Mouse (Mus musculus) limb, embryonic 12.5 days (tissue): ENCODE measurements at regions not wholly inside any gene's neighbourhood (a gene's known extent, or its start where the extent isn't known, plus 50 kb on each side); places are given as distances from the start of the nearest gene placed in this dataset.

Experiments used
- ATAC-seq: fragments of 200-750 bp; cut with Nextera tagmentation; 2 replicates; pipeline ENCODE4 v1.8.0; 2017; ENCODE audit warnings: low read depth, moderate TSS enrichment; ENCODE audit not compliant: insufficient number of reproducible peaks, insufficient read depth, low FRiP score, low TSS enrichment
- H3K27ac ChIP-seq: fragments of 300-500 bp; sonication (generic); 2 replicates; pipeline ENCODE4 v1.5.1; 2016; ENCODE audit warnings: mild to moderate bottlenecking, moderate library complexity
- H3K27me3 ChIP-seq: fragments of 300-500 bp; sonication (generic); 2 replicates; pipeline ENCODE4 v1.6.1; 2016; ENCODE audit warnings: mild to moderate bottlenecking, moderate library complexity
- H3K36me3 ChIP-seq: fragments of 300-500 bp; sonication (generic); 2 replicates; pipeline ENCODE4 v1.6.1; 2016; ENCODE audit warnings: mild to moderate bottlenecking, moderate library complexity
- H3K4me1 ChIP-seq: fragments of 300-500 bp; sonication (generic); replicated peaks from 2 replicates; pipeline ENCODE4 v1.6.1; 2016
- H3K4me2 ChIP-seq: fragments of 300-500 bp; sonication (generic); 2 replicates; pipeline ENCODE4 v1.6.1; 2016; ENCODE audit warnings: mild to moderate bottlenecking, moderate library complexity
- H3K4me3 ChIP-seq: fragments of 300-500 bp; sonication (generic); replicated peaks from 2 replicates; pipeline ENCODE4 v1.5.1; 2016; ENCODE audit warnings: mild to moderate bottlenecking
- H3K9ac ChIP-seq: fragments of 300-500 bp; sonication (generic); replicated peaks from 2 replicates; pipeline ENCODE4 v1.6.1; 2016; ENCODE audit warnings: mild to moderate bottlenecking, moderate library complexity
- H3K9me3 ChIP-seq: fragments of 300-500 bp; sonication (generic); 2 replicates; pipeline ENCODE4 v1.6.1; 2016; ENCODE audit warnings: mild to moderate bottlenecking, moderate library complexity
- WGBS: fragments of 180-500 bp; shearing (Covaris S2); methylation state at CpG from one replicate; pipeline ENCODE4 v1.1.7; 2016; 5-methylcytosine and 5-hydroxymethylcytosine counted together

- H3K36me3 ChIP-seq, result no peaks in the 10 kb centered on the region
- no peak overlapping the region for H3K4me2 ChIP-seq
- ATAC-seq, result no peak
- no peak overlapping the region for H3K27ac ChIP-seq
- no peaks in the 10 kb centered on the region for H3K27me3 ChIP-seq
- H3K4me3 ChIP-seq, result no peak overlapping the region
- H3K4me1 ChIP-seq, result peaks cover 20% of the 10 kb centered on the region
- 82% methylated on average over 3 of the region's 3 CpGs for WGBS
- no peak overlapping the region for H3K9ac ChIP-seq
- no peaks in the 10 kb centered on the region for H3K9me3 ChIP-seq
These were observed 87.2 kb downstream of the Cxcl12 start for GRCm38 (mm10) chr6:117255399-117256098.

GRCm38 (mm10) chr6:117256099-117256471 is 87.8 kb downstream of the Cxcl12 start:
- Histone ChIP-seq H3K9ac (no peak overlapping the region), H3K27me3 (no peaks in the 10 kb centered on the region), H3K4me2 (no peak overlapping the region), H3K4me1 (peaks cover 15% of the 10 kb centered on the region), H3K27ac (no peak overlapping the region), H3K9me3 (no peaks in the 10 kb centered on the region), H3K4me3 (no peak overlapping the region), H3K36me3 (no peaks in the 10 kb centered on the region)
- 88% methylated on average over 2 of the region's 2 CpGs for WGBS
- ATAC-seq, result no peak

- peaks cover 11% of the 10 kb centered on the region; the same call in 1 of the 2 replicates for H3K4me1 ChIP-seq
- H3K4me2 ChIP-seq, result no peak overlapping the region
- 86% methylated on average over 4 of the region's 4 CpGs for WGBS
- no peak for ATAC-seq
- no peak overlapping the region for H3K27ac ChIP-seq
- no peak overlapping the region for H3K9ac ChIP-seq
- H3K36me3 ChIP-seq, result no peaks in the 10 kb centered on the region
- H3K9me3 ChIP-seq, result no peaks in the 10 kb centered on the region
- no peaks in the 10 kb centered on the region for H3K27me3 ChIP-seq
- H3K4me3 ChIP-seq, result no peak overlapping the region
These were observed 89.3 kb downstream of the Cxcl12 start for GRCm38 (mm10) chr6:117257591-117257990.

GRCm38 (mm10) chr6:117267906-117268305 is 99.6 kb downstream of the Cxcl12 start:
- no peak overlapping the region for H3K4me3 ChIP-seq
- H3K9ac ChIP-seq, result no peak overlapping the region
- H3K4me1 ChIP-seq, result peaks cover 20% of the 10 kb centered on the region
- no peak overlapping the region for H3K4me2 ChIP-seq
- WGBS, result 65% methylated on average over 1 of the region's 1 CpGs
- no peak for ATAC-seq
- H3K27me3 ChIP-seq, result peaks cover 2% of the 10 kb centered on the region; the same call in 1 of the 2 replicates
- H3K9me3 ChIP-seq, result no peaks in the 10 kb centered on the region
- H3K27ac ChIP-seq, result no peak overlapping the region
- no peaks in the 10 kb centered on the region for H3K36me3 ChIP-seq

- H3K36me3 ChIP-seq, result no peaks in the 10 kb centered on the region
- no peak overlapping the region for H3K9ac ChIP-seq
- H3K27ac ChIP-seq, result no peak overlapping the region
- 91% methylated on average over 2 of the region's 2 CpGs for WGBS
- H3K4me1 ChIP-seq, result peaks cover 20% of the 10 kb centered on the region
- no peaks in the 10 kb centered on the region for H3K9me3 ChIP-seq
- H3K27me3 ChIP-seq, result peaks cover 2% of the 10 kb centered on the region; the same call in 1 of the 2 replicates
- ATAC-seq, result no peak
- H3K4me2 ChIP-seq, result no peak overlapping the region
- H3K4me3 ChIP-seq, result no peak overlapping the region
These were observed 100.0 kb downstream of the Cxcl12 start for GRCm38 (mm10) chr6:117268376-117268775.

GRCm38 (mm10) chr6:117270261-117270660 is 101.9 kb downstream of the Cxcl12 start:
- H3K9me3 ChIP-seq, result no peaks in the 10 kb centered on the region
- no peaks in the 10 kb centered on the region for H3K36me3 ChIP-seq
- H3K4me1 ChIP-seq, result peaks cover 20% of the 10 kb centered on the region
- no peak overlapping the region for H3K9ac ChIP-seq
- 89% methylated on average over 3 of the region's 3 CpGs for whole genome bisulfite sequencing
- H3K4me2 ChIP-seq, result no peak overlapping the region
- no peak overlapping the region for H3K27ac ChIP-seq
- no peak for ATAC-seq
- no peak overlapping the region for H3K4me3 ChIP-seq
- H3K27me3 ChIP-seq, result peaks cover 2% of the 10 kb centered on the region; the same call in 1 of the 2 replicates

GRCm38 (mm10) chr6:117271562-117272226 is 103.4 kb downstream of the Cxcl12 start:
- Histone ChIP-seq H3K36me3 (no peaks in the 10 kb centered on the region), H3K9me3 (no peaks in the 10 kb centered on the region), H3K27ac (no peak overlapping the region), H3K4me1 (peaks cover 17% of the 10 kb centered on the region), H3K9ac (no peak overlapping the region), H3K4me2 (no peak overlapping the region), H3K4me3 (no peak overlapping the region), H3K27me3 (peaks cover 2% of the 10 kb centered on the region; the same call in 1 of the 2 replicates)
- WGBS, result 69% methylated on average over 12 of the region's 12 CpGs
- 0 out of 2 replicates have a peak, but pooled peaks have one; percentile 37 for ATAC-seq

GRCm38 (mm10) chr6:117272227-117272955 is 104.1 kb downstream of the Cxcl12 start:
- Histone ChIP-seq H3K9me3 (no peaks in the 10 kb centered on the region), H3K27me3 (peaks cover 2% of the 10 kb centered on the region; the same call in 1 of the 2 replicates), H3K36me3 (no peaks in the 10 kb centered on the region), H3K4me1 (peaks cover 17% of the 10 kb centered on the region), H3K4me2 (no peak overlapping the region), H3K9ac (no peak overlapping the region), H3K27ac (no peak overlapping the region), H3K4me3 (no peak overlapping the region)
- no peak for ATAC-seq
- 62% methylated on average over 9 of the region's 9 CpGs for WGBS

GRCm38 (mm10) chr6:117275915-117276314 is 107.6 kb downstream of the Cxcl12 start:
- no peaks in the 10 kb centered on the region for H3K27me3 ChIP-seq
- H3K27ac ChIP-seq, result no peak overlapping the region
- 85% methylated on average over 5 of the region's 5 CpGs for WGBS
- peaks cover 28% of the 10 kb centered on the region for H3K4me1 ChIP-seq
- no peak for ATAC-seq
- H3K4me2 ChIP-seq, result no peak overlapping the region
- no peaks in the 10 kb centered on the region for H3K9me3 ChIP-seq
- H3K36me3 ChIP-seq, result no peaks in the 10 kb centered on the region
- H3K9ac ChIP-seq, result no peak overlapping the region
- no peak overlapping the region for H3K4me3 ChIP-seq

GRCm38 (mm10) chr6:117276850-117277249 is 108.5 kb downstream of the Cxcl12 start:
- Histone ChIP-seq H3K4me2 (no peak overlapping the region), H3K27ac (no peak overlapping the region), H3K9me3 (no peaks in the 10 kb centered on the region), H3K4me3 (no peak overlapping the region), H3K9ac (no peak overlapping the region), H3K4me1 (peaks cover 21% of the 10 kb centered on the region), H3K27me3 (no peaks in the 10 kb centered on the region), H3K36me3 (no peaks in the 10 kb centered on the region)
- no peak for ATAC-seq
- WGBS, result 79% methylated on average over 3 of the region's 3 CpGs

- Histone ChIP-seq H3K36me3 (no peaks in the 10 kb centered on the region), H3K9ac (no peak overlapping the region), H3K4me2 (no peak overlapping the region), H3K27me3 (no peaks in the 10 kb centered on the region), H3K9me3 (no peaks in the 10 kb centered on the region), H3K27ac (no peak overlapping the region), H3K4me3 (no peak overlapping the region), H3K4me1 (peaks cover 12% of the 10 kb centered on the region)
- no peak for ATAC-seq
These were observed 111.0 kb downstream of the Cxcl12 start for GRCm38 (mm10) chr6:117279297-117279696.
